Mouse (Mus musculus) liver, postnatal 0 days (tissue): Measurements from ENCODE around the gene Kcnk1. TPM values are rescaled to one million over a fixed set of nuclear protein-coding genes. Genes with fewer than 3 reads are reported as not detected.

Source experiments
- ATAC-seq: fragments of 200-750 bp; cut with Nextera tagmentation; 2 replicates; pipeline ENCODE4 v1.8.0; 2017; ENCODE audit warnings: mild to moderate bottlenecking, moderate library complexity
- DNase-seq: peaks from one replicate; pipeline ENCODE4 v3.0.0-alpha.2; 2016
- H3K27ac ChIP-seq: fragments of 300-500 bp; sonication (generic); 2 replicates; pipeline ENCODE4 v1.5.1; 2014; ENCODE audit warnings: antibody characterized with exemption, moderate library complexity, mild to moderate bottlenecking, low read depth
- H3K27me3 ChIP-seq: fragments of 300-500 bp; sonication (generic); 2 replicates; pipeline ENCODE4 v1.6.1; 2014; ENCODE audit warnings: low read length, control low read depth, mixed read lengths; ENCODE audit not compliant: insufficient read depth
- H3K36me3 ChIP-seq: fragments of 300-500 bp; sonication (generic); replicated peaks from 2 replicates; pipeline ENCODE4 v1.6.1; 2014; ENCODE audit warnings: mild to moderate bottlenecking, control low read depth, low read length, moderate library complexity, mixed read lengths; ENCODE audit not compliant: insufficient read depth
- H3K4me1 ChIP-seq: fragments of 300-500 bp; sonication (generic); 2 replicates; pipeline ENCODE4 v1.6.1; 2014; ENCODE audit warnings: antibody characterized with exemption, mild to moderate bottlenecking, control low read depth; ENCODE audit not compliant: insufficient read depth
- H3K4me2 ChIP-seq: fragments of 300-500 bp; sonication (generic); 2 replicates; pipeline ENCODE4 v1.6.1; 2014; ENCODE audit warnings: low read depth, mild to moderate bottlenecking, low read length, moderate library complexity, mixed read lengths
- H3K4me3 ChIP-seq: fragments of 300-500 bp; sonication (generic); 2 replicates; pipeline ENCODE4 v1.5.1; 2014; ENCODE audit warnings: low read depth, low read length
- H3K9ac ChIP-seq: fragments of 300-500 bp; sonication (generic); replicated peaks from 2 replicates; pipeline ENCODE4 v1.6.1; 2014; ENCODE audit warnings: mild to moderate bottlenecking, moderate library complexity
- H3K9me3 ChIP-seq: fragments of 300-500 bp; sonication (generic); 2 replicates; pipeline ENCODE4 v1.6.1; 2016; ENCODE audit warnings: mild to moderate bottlenecking, control low read depth, low read length, mixed read lengths
- CTCF ChIP-seq: sonication (generic); IDR thresholded peaks from 2 replicates; pipeline ENCODE4 v1.5.1; 2016; ENCODE audit warnings: antibody characterized with exemption, low read depth
- EP300 ChIP-seq: IDR thresholded peaks from 2 replicates; pipeline ENCODE4 v1.6.1; 2016; ENCODE audit warnings: antibody characterized with exemption, low read depth, mild to moderate bottlenecking
- WGBS: fragments of 180-500 bp; shearing (Covaris S2); extraction: QIAGEN DNeasy Blood & Tissue Kit; methylation state at CpG from one replicate; pipeline ENCODE4 v1.1.7; 2014; ENCODE audit not compliant: insufficient replicate concordance; 5-methylcytosine and 5-hydroxymethylcytosine counted together
- polyA plus RNA-seq: library from polyadenylated mRNA; unstranded; fragments of >200 nt; fragmentation: Nextera tagmentation; extraction: Ambion mirVana; gene quantifications from 2 replicates; pipeline ENCODE4 v1.2.1, GENCODE M21; 2015

The Kcnk1 gene
- polyA plus RNA-seq, 1 experiment from 2014 or later = 0.33 TPM

GRCm38 (mm10) chr8:126058876-126059275, 63.9 kb downstream of the Kcnk1 start:
- no peak overlapping the region for H3K4me3 ChIP-seq
- DNase-seq (no peak), ATAC-seq (no peak)
- 78% methylated on average over 4 of the region's 4 CpGs for WGBS
- H3K9ac ChIP-seq = no peak overlapping the region
- no peaks in the 10 kb centered on the region for H3K27me3 ChIP-seq
- H3K9me3 ChIP-seq = no peaks in the 10 kb centered on the region
- H3K36me3 ChIP-seq = no peaks in the 10 kb centered on the region
- no peak overlapping the region for H3K4me2 ChIP-seq
- TF ChIP-seq CTCF = no peak
- no peak for TF ChIP-seq EP300
- H3K4me1 ChIP-seq = no peaks in the 10 kb centered on the region
- no peak overlapping the region for H3K27ac ChIP-seq

- ATAC-seq (no peak), DNase-seq (no peak)
- Histone ChIP-seq H3K9ac (no peak overlapping the region), H3K27ac (no peak overlapping the region), H3K4me1 (no peaks in the 10 kb centered on the region), H3K36me3 (no peaks in the 10 kb centered on the region), H3K4me3 (no peak overlapping the region), H3K9me3 (no peaks in the 10 kb centered on the region), H3K27me3 (no peaks in the 10 kb centered on the region), H3K4me2 (no peak overlapping the region)
- TF ChIP-seq CTCF = no peak
- TF ChIP-seq EP300 = no peak
- WGBS = 67% methylated on average over 10 of the region's 10 CpGs
Measured at GRCm38 (mm10) chr8:126062844-126063243, 67.9 kb downstream of the Kcnk1 start.

- Histone ChIP-seq H3K9me3 (no peaks in the 10 kb centered on the region), H3K4me3 (no peak overlapping the region), H3K4me2 (no peak overlapping the region), H3K27me3 (no peaks in the 10 kb centered on the region), H3K4me1 (no peaks in the 10 kb centered on the region), H3K36me3 (no peaks in the 10 kb centered on the region), H3K27ac (no peak overlapping the region), H3K9ac (no peak overlapping the region)
- TF ChIP-seq EP300 (no peak), CTCF (no peak)
- DNase-seq (no peak), ATAC-seq (no peak)
- WGBS = 79% methylated on average over 9 of the region's 9 CpGs
Measured at GRCm38 (mm10) chr8:126063832-126064409, 69.0 kb downstream of the Kcnk1 start.

GRCm38 (mm10) chr8:126064587-126065145, 69.7 kb downstream of the Kcnk1 start:
- no peak overlapping the region for H3K4me2 ChIP-seq
- H3K27me3 ChIP-seq = no peaks in the 10 kb centered on the region
- no peak for TF ChIP-seq EP300
- no peak for TF ChIP-seq CTCF
- H3K36me3 ChIP-seq = no peaks in the 10 kb centered on the region
- ATAC-seq = no peak
- WGBS = 51% methylated on average over 8 of the region's 8 CpGs
- H3K4me1 ChIP-seq = no peaks in the 10 kb centered on the region
- no peak overlapping the region for H3K9ac ChIP-seq
- DNase-seq = no peak
- no peak overlapping the region for H3K27ac ChIP-seq
- H3K4me3 ChIP-seq = no peak overlapping the region
- H3K9me3 ChIP-seq = no peaks in the 10 kb centered on the region

GRCm38 (mm10) chr8:126067306-126067705, 72.3 kb downstream of the Kcnk1 start:
- no peaks in the 10 kb centered on the region for H3K4me1 ChIP-seq
- no peaks in the 10 kb centered on the region for H3K9me3 ChIP-seq
- DNase-seq (no peak), ATAC-seq (no peak)
- no peaks in the 10 kb centered on the region for H3K27me3 ChIP-seq
- no peak overlapping the region for H3K9ac ChIP-seq
- 78% methylated on average over 6 of the region's 6 CpGs for WGBS
- no peak overlapping the region for H3K4me3 ChIP-seq
- H3K36me3 ChIP-seq = no peaks in the 10 kb centered on the region
- TF ChIP-seq EP300 (no peak), CTCF (no peak)
- H3K4me2 ChIP-seq = no peak overlapping the region
- no peak overlapping the region for H3K27ac ChIP-seq

- WGBS = 79% methylated on average over 6 of the region's 6 CpGs
- ATAC-seq (no peak), DNase-seq (no peak)
- Histone ChIP-seq H3K36me3 (no peaks in the 10 kb centered on the region), H3K9me3 (no peaks in the 10 kb centered on the region), H3K4me3 (no peak overlapping the region), H3K9ac (no peak overlapping the region), H3K4me2 (no peak overlapping the region), H3K4me1 (no peaks in the 10 kb centered on the region), H3K27me3 (no peaks in the 10 kb centered on the region), H3K27ac (no peak overlapping the region)
- TF ChIP-seq CTCF = no peak
- no peak for TF ChIP-seq EP300
Measured at GRCm38 (mm10) chr8:126068136-126068535, 73.2 kb downstream of the Kcnk1 start.
